Mouse (Mus musculus): Measurements from ENCODE around the gene Sv2b.

The Sv2b gene

GRCm38 (mm10) chr7:75077560-75078208 is 231.4 kb downstream of the Sv2b start:
- no peak for DNase-seq

Data from kidney, adult 18-20 months (tissue).